Mouse (Mus musculus) midbrain, embryonic 10.5 days (tissue): Measurements from ENCODE around the gene Ccni. TPM values are rescaled to one million over a fixed set of nuclear protein-coding genes. Genes with fewer than 3 reads are reported as not detected.

Experiments
- DNase-seq: peaks from one replicate; pipeline ENCODE4 v3.0.0-alpha.2; 2017; ENCODE audit warnings: low spot score
- H3K27ac ChIP-seq: fragments of 300-500 bp; sonication (generic); replicated peaks from 2 replicates; pipeline ENCODE4 v1.5.1; 2016; ENCODE audit warnings: mild to moderate bottlenecking
- H3K27me3 ChIP-seq: fragments of 300-500 bp; sonication (generic); 2 replicates; pipeline ENCODE4 v1.6.1; 2016; ENCODE audit warnings: low read depth, mild to moderate bottlenecking; ENCODE audit not compliant: poor library complexity, severe bottlenecking
- H3K36me3 ChIP-seq: fragments of 300-500 bp; sonication (generic); 2 replicates; pipeline ENCODE4 v1.6.1; 2016; ENCODE audit warnings: mild to moderate bottlenecking, moderate library complexity
- H3K4me1 ChIP-seq: fragments of 300-500 bp; sonication (generic); 2 replicates; pipeline ENCODE4 v1.6.1; 2016
- H3K4me3 ChIP-seq: fragments of 300-500 bp; sonication (generic); 2 replicates; pipeline ENCODE4 v1.5.1; 2016; ENCODE audit warnings: mild to moderate bottlenecking, moderate library complexity
- H3K9me3 ChIP-seq: fragments of 300-500 bp; sonication (generic); replicated peaks from 2 replicates; pipeline ENCODE4 v1.6.1; 2016; ENCODE audit warnings: mild to moderate bottlenecking
- WGBS: fragments of 180-500 bp; shearing (Covaris S2); methylation state at CpG from one replicate; pipeline ENCODE4 v1.1.7; 2016; 5-methylcytosine and 5-hydroxymethylcytosine counted together
- polyA plus RNA-seq: library from polyadenylated mRNA; unstranded; fragments of >200 nt; fragmentation: Nextera tagmentation; extraction: Ambion mirVana; gene quantifications from 2 replicates; pipeline ENCODE4 v1.2.1, GENCODE M21; 2016

Gene Ccni
- polyA plus RNA-seq, result 105 and 115 TPM in 2 replicates

GRCm38 (mm10) chr5:93206109-93207005 is at the start of gene Ccni, which contains the start of gene 2010109A12Rik:
TSS of gene Ccni (minus strand) at chr5:93206495.
TSS of gene 2010109A12Rik (plus strand) at chr5:93206518.
- Histone ChIP-seq H3K27ac (peak within 1 kb of the TSS; percentile 98), H3K4me3 (peak within 1 kb of the TSS; percentile 93), H3K9me3 (no peaks in the 10 kb centered on the region), H3K4me1 (peaks cover 35% of the 10 kb centered on the region), H3K36me3 (peaks cover 10% of the 10 kb centered on the region), H3K27me3 (no peaks in the 10 kb centered on the region)
- under 1% methylated on average over 79 of the region's 79 CpGs for WGBS
- peak; percentile 96 for DNase-seq

- H3K4me1 ChIP-seq, result no peaks in the 10 kb centered on the region
- no peaks in the 10 kb centered on the region for H3K9me3 ChIP-seq
- no peaks in the 10 kb centered on the region for H3K36me3 ChIP-seq
- 89% methylated on average over 5 of the region's 5 CpGs for WGBS
- DNase-seq, result no peak
- no peak overlapping the region for H3K4me3 ChIP-seq
- H3K27me3 ChIP-seq, result no peaks in the 10 kb centered on the region
- no peak overlapping the region for H3K27ac ChIP-seq
Measured at GRCm38 (mm10) chr5:93255759-93256265, 49.5 kb upstream of the Ccni start.

- Histone ChIP-seq H3K9me3 (no peaks in the 10 kb centered on the region), H3K27ac (no peak overlapping the region), H3K4me1 (no peaks in the 10 kb centered on the region), H3K4me3 (no peak overlapping the region), H3K36me3 (no peaks in the 10 kb centered on the region), H3K27me3 (no peaks in the 10 kb centered on the region)
- WGBS, result 87% methylated on average over 12 of the region's 12 CpGs
- DNase-seq, result no peak
Measured at GRCm38 (mm10) chr5:93251001-93251760, 44.9 kb upstream of the Ccni start.

- Histone ChIP-seq H3K27ac (no peak overlapping the region), H3K27me3 (no peaks in the 10 kb centered on the region), H3K36me3 (no peaks in the 10 kb centered on the region), H3K9me3 (no peaks in the 10 kb centered on the region), H3K4me3 (no peak overlapping the region), H3K4me1 (no peaks in the 10 kb centered on the region)
- no peak for DNase-seq
- WGBS, result 88% methylated on average over 6 of the region's 6 CpGs
Measured at GRCm38 (mm10) chr5:93249940-93250578, 43.8 kb upstream of the Ccni start.

- WGBS, result 87% methylated on average over 2 of the region's 2 CpGs
- Histone ChIP-seq H3K36me3 (no peaks in the 10 kb centered on the region), H3K4me1 (no peaks in the 10 kb centered on the region), H3K27ac (no peak overlapping the region), H3K9me3 (no peaks in the 10 kb centered on the region), H3K4me3 (no peak overlapping the region), H3K27me3 (no peaks in the 10 kb centered on the region)
- DNase-seq, result no peak
Measured at GRCm38 (mm10) chr5:93245280-93245679, 39.0 kb upstream of the Ccni start.

GRCm38 (mm10) chr5:93239590-93240544 is 33.6 kb upstream of the Ccni start:
- Histone ChIP-seq H3K4me1 (no peaks in the 10 kb centered on the region), H3K4me3 (no peak overlapping the region), H3K36me3 (no peaks in the 10 kb centered on the region), H3K9me3 (no peaks in the 10 kb centered on the region), H3K27ac (no peak overlapping the region), H3K27me3 (no peaks in the 10 kb centered on the region)
- DNase-seq, result no peak
- WGBS, result 88% methylated on average over 8 of the region's 8 CpGs

GRCm38 (mm10) chr5:93236541-93236940 is 30.2 kb upstream of the Ccni start:
- H3K9me3 ChIP-seq, result no peaks in the 10 kb centered on the region
- 92% methylated on average over 4 of the region's 4 CpGs for WGBS
- H3K36me3 ChIP-seq, result no peaks in the 10 kb centered on the region
- H3K4me3 ChIP-seq, result no peak overlapping the region
- DNase-seq, result no peak
- H3K27me3 ChIP-seq, result no peaks in the 10 kb centered on the region
- H3K4me1 ChIP-seq, result no peaks in the 10 kb centered on the region
- no peak overlapping the region for H3K27ac ChIP-seq

GRCm38 (mm10) chr5:93235888-93236287 is 29.6 kb upstream of the Ccni start:
- no peaks in the 10 kb centered on the region for H3K4me1 ChIP-seq
- H3K4me3 ChIP-seq, result no peak overlapping the region
- DNase-seq, result no peak
- no peak overlapping the region for H3K27ac ChIP-seq
- H3K36me3 ChIP-seq, result no peaks in the 10 kb centered on the region
- H3K27me3 ChIP-seq, result no peaks in the 10 kb centered on the region
- no peaks in the 10 kb centered on the region for H3K9me3 ChIP-seq
- 97% methylated on average over 3 of the region's 3 CpGs for WGBS

- DNase-seq, result no peak
- no peak overlapping the region for H3K27ac ChIP-seq
- no peaks in the 10 kb centered on the region for H3K27me3 ChIP-seq
- H3K4me3 ChIP-seq, result no peak overlapping the region
- no peaks in the 10 kb centered on the region for H3K36me3 ChIP-seq
- 87% methylated on average over 2 of the region's 2 CpGs for WGBS
- no peaks in the 10 kb centered on the region for H3K9me3 ChIP-seq
- no peaks in the 10 kb centered on the region for H3K4me1 ChIP-seq
Measured at GRCm38 (mm10) chr5:93234605-93235004, 28.3 kb upstream of the Ccni start.

- H3K9me3 ChIP-seq, result no peaks in the 10 kb centered on the region
- no peak for DNase-seq
- no peaks in the 10 kb centered on the region for H3K4me1 ChIP-seq
- no peaks in the 10 kb centered on the region for H3K27me3 ChIP-seq
- H3K27ac ChIP-seq, result no peak overlapping the region
- WGBS, result 75% methylated on average over 4 of the region's 4 CpGs
- no peak overlapping the region for H3K4me3 ChIP-seq
- H3K36me3 ChIP-seq, result no peaks in the 10 kb centered on the region
Measured at GRCm38 (mm10) chr5:93234130-93234529, 27.8 kb upstream of the Ccni start.

GRCm38 (mm10) chr5:93232838-93233237 is 26.5 kb upstream of the Ccni start:
- H3K27ac ChIP-seq, result no peak overlapping the region
- WGBS, result 94% methylated on average over 2 of the region's 2 CpGs
- no peak overlapping the region for H3K4me3 ChIP-seq
- no peaks in the 10 kb centered on the region for H3K27me3 ChIP-seq
- no peaks in the 10 kb centered on the region for H3K9me3 ChIP-seq
- H3K36me3 ChIP-seq, result no peaks in the 10 kb centered on the region
- DNase-seq, result no peak
- H3K4me1 ChIP-seq, result no peaks in the 10 kb centered on the region

GRCm38 (mm10) chr5:93231721-93232120 is 25.4 kb upstream of the Ccni start:
- Histone ChIP-seq H3K9me3 (no peaks in the 10 kb centered on the region), H3K27ac (no peak overlapping the region), H3K4me1 (no peaks in the 10 kb centered on the region), H3K27me3 (no peaks in the 10 kb centered on the region), H3K4me3 (no peak overlapping the region), H3K36me3 (no peaks in the 10 kb centered on the region)
- DNase-seq, result no peak
- 72% methylated on average over 3 of the region's 3 CpGs for WGBS
